Mouse (Mus musculus): ENCODE measurements at regions not wholly inside any gene's neighbourhood (a gene's known extent, or its start where the extent isn't known, plus 50 kb on each side); places are given as distances from the start of the nearest gene placed in this dataset.

DNA sequence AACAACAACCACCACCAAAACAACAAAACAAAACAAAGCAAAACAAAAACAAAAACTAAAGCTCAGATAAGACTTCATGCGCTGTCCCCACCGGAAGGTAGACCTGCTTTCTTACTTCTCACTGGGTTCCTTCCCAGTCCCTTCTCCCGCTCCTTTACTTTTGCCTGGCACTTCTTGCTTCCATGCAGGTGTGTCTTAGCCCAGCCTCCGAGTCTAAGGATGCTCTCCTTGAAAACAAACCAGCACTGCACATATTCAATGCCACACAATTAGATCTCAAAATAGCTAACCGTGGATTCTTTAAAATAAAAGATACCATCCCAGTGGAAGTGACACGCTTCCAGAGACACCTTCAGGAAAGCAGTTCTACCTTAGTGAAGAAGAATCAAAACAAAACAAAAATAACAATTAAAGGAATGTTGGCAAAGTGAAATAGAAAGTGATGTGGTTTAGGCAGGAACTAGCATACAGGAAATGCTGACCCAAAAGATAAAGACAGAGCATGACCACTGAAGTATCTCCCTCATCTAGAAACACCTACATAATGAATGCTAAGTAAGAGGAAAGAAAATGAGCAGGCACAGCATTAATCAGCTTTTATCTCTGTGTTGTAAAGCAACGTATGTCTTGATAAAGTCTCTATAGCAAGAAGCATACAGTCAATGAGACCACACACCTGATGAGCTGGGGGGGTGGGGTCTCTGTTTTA lies 358.5 kb upstream of the Id2 start:
- Histone ChIP-seq H3K27me3 (ENCODE audit: control insufficient read depth, insufficient read depth, low read length, poor library complexity, severe bottlenecking) (no peaks in the 10 kb centered on the region), H3K36me3 (ENCODE audit: control insufficient read depth, insufficient read depth, low read length, poor library complexity, severe bottlenecking) (no peaks in the 10 kb centered on the region)
- no peak for DNase-seq (ENCODE audit: low read depth, low spot score)

DNA sequence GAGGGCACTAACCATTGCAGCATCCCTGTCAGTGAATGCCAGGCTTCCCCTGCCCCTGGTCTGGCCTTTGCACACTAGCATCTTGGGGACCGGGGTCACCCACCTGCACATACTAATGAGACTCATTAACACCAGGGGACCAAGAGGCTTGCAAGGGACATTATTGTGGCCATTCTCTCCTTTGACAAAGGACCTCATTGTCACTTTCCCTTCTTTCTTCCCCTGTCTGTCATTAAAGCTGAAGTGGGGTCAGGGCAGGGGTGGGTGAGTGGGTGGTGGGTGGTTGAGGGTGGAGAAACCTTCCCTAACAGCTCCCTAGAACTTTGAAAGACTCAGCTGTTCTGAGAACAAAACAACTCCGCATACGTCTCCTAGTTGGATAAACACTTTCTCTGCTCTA lies 356.4 kb upstream of the Id2 start:
- H3K36me3 ChIP-seq (ENCODE audit: control insufficient read depth, insufficient read depth, low read length, poor library complexity, severe bottlenecking): no peaks in the 10 kb centered on the region
- no peak for DNase-seq (ENCODE audit: low read depth, low spot score)
- no peaks in the 10 kb centered on the region for H3K27me3 ChIP-seq (ENCODE audit: control insufficient read depth, insufficient read depth, low read length, poor library complexity, severe bottlenecking)

DNA sequence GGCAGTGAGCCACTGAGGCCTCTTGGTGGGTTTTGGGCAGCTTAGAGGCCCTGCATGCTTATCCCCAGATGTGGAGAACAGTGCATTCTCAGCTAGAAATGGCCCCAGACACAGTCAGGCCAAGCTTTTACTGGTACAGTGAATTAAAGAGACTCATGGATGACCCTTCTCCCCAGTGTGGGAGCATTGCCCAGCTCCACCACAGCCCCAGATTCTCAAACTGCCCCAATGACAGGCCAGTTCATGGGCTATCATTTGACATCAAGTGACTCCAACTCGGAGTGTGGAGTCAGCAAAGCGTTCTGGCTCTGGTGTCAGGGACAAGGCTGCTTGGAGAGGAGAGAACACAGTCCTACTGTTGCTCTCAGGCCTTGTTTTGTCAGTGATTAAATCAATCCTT lies 354.2 kb upstream of the Id2 start:
- no peak for DNase-seq (ENCODE audit: low read depth, low spot score)
- no peaks in the 10 kb centered on the region for H3K27me3 ChIP-seq (ENCODE audit: control insufficient read depth, insufficient read depth, low read length, poor library complexity, severe bottlenecking)
- no peaks in the 10 kb centered on the region for H3K36me3 ChIP-seq (ENCODE audit: control insufficient read depth, insufficient read depth, low read length, poor library complexity, severe bottlenecking)

- no peak for DNase-seq (ENCODE audit: low read depth, low spot score)
- Histone ChIP-seq H3K27me3 (ENCODE audit: control insufficient read depth, insufficient read depth, low read length, poor library complexity, severe bottlenecking) (no peaks in the 10 kb centered on the region), H3K36me3 (ENCODE audit: control insufficient read depth, insufficient read depth, low read length, poor library complexity, severe bottlenecking) (no peaks in the 10 kb centered on the region)
Observed at GRCm38 (mm10) chr12:25444355-25444754, 347.4 kb upstream of the Id2 start.

GRCm38 (mm10) chr12:25439029-25439551 lies 342.1 kb upstream of the Id2 start:
- no peaks in the 10 kb centered on the region for H3K27me3 ChIP-seq (ENCODE audit: control insufficient read depth, insufficient read depth, low read length, poor library complexity, severe bottlenecking)
- peak; percentile 10 for DNase-seq (ENCODE audit: low read depth, low spot score)
- H3K36me3 ChIP-seq (ENCODE audit: control insufficient read depth, insufficient read depth, low read length, poor library complexity, severe bottlenecking): no peaks in the 10 kb centered on the region

DNA sequence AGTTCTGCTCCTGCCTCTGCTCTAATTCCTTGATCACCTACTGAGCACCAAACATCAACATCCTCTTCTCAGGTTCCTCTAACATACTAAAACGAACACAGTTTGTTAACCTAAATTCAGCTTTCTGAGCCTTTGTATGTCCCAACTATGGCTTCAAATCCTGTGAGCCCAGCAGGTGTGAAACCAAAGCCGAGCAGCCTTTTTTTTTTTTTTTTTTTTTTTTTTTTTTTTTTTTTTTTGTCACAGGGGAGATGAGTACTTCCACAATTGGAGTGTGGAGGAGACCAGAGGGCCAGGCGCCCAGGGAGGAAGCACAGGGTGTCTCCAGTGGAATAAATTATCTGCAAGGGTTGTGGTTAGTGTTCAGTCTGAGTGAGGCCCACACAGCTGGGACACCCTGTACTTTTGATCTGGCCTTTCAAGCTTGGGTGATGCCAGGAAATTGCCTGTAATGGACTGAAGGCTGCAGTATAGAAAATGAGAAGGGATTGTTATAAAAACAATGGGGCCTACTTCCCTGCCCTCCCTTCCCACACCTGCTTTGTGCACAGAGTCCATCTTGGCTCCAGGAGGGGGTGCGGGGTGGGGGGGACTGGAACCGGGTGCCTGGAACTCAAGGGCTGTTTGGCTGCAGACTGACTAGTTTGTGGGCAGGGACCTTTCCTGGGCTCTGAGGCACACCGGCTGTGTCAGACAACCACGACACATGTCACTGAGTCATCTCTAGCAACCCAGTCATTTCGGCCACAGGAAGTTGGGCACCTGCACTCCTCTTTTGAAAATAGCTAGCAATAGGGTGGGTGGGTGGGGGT lies 341.5 kb upstream of the Id2 start:
- peak; percentile 49 for DNase-seq (ENCODE audit: low read depth, low spot score)
- Histone ChIP-seq H3K36me3 (ENCODE audit: control insufficient read depth, insufficient read depth, low read length, poor library complexity, severe bottlenecking) (no peaks in the 10 kb centered on the region), H3K27me3 (ENCODE audit: control insufficient read depth, insufficient read depth, low read length, poor library complexity, severe bottlenecking) (no peaks in the 10 kb centered on the region)

GRCm38 (mm10) chr12:25437556-25437955 lies 340.6 kb upstream of the Id2 start:
- H3K27me3 ChIP-seq (ENCODE audit: control insufficient read depth, insufficient read depth, low read length, poor library complexity, severe bottlenecking): no peaks in the 10 kb centered on the region
- H3K36me3 ChIP-seq (ENCODE audit: control insufficient read depth, insufficient read depth, low read length, poor library complexity, severe bottlenecking): no peaks in the 10 kb centered on the region
- DNase-seq (ENCODE audit: low read depth, low spot score): no peak

DNA sequence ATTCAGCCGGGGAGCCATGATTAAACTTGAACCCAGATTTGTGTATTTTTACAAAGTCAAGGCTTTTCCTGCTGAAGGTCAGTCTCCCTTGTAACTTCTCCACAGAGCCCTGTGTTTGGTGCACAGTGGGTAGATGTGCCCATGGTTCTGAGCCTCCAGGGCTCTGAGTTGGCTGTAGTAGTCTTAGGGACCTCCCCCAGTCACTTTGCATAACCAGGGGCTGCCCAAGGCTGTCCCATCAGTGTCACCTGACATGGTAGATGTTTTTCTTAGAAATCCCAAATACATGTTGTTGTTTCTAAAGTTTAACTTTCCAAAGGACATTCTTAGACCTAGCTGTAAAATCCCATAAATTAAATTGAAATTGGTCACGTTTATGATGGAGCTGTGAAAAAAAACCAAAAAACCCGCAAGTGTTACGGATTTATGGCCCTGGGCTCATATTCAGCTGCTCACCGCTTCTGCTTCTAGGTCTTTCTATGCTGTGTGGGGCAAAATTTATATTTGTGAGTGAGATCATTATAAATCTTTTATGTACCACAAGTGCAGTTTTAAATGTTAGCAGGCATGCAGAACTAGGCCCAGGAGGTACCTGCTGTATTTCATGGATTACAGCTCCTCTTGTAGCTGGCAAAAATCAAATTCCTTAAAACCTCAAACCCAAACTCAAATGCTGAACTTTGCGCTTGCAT lies 339.4 kb upstream of the Id2 start:
- no peaks in the 10 kb centered on the region for H3K27me3 ChIP-seq (ENCODE audit: control insufficient read depth, insufficient read depth, low read length, poor library complexity, severe bottlenecking)
- H3K36me3 ChIP-seq (ENCODE audit: control insufficient read depth, insufficient read depth, low read length, poor library complexity, severe bottlenecking): no peaks in the 10 kb centered on the region
- peak; percentile 25 for DNase-seq (ENCODE audit: low read depth, low spot score)

- no peaks in the 10 kb centered on the region; the same call in 1 of the 2 replicates for H3K27me3 ChIP-seq (ENCODE audit: control insufficient read depth, insufficient read depth, low read length, poor library complexity, severe bottlenecking)
- DNase-seq (ENCODE audit: low read depth, low spot score): no peak
- no peaks in the 10 kb centered on the region for H3K36me3 ChIP-seq (ENCODE audit: control insufficient read depth, insufficient read depth, low read length, poor library complexity, severe bottlenecking)
Observed at GRCm38 (mm10) chr12:25432796-25433195, 335.9 kb upstream of the Id2 start.

- Histone ChIP-seq H3K36me3 (ENCODE audit: control insufficient read depth, insufficient read depth, low read length, poor library complexity, severe bottlenecking) (no peaks in the 10 kb centered on the region), H3K27me3 (ENCODE audit: control insufficient read depth, insufficient read depth, low read length, poor library complexity, severe bottlenecking) (no peaks in the 10 kb centered on the region; the same call in 1 of the 2 replicates)
- DNase-seq (ENCODE audit: low read depth, low spot score): no peak
Observed at GRCm38 (mm10) chr12:25430911-25431310, 334.0 kb upstream of the Id2 start.

GRCm38 (mm10) chr12:25427911-25428642 lies 331.1 kb upstream of the Id2 start:
- Histone ChIP-seq H3K27me3 (ENCODE audit: control insufficient read depth, insufficient read depth, low read length, poor library complexity, severe bottlenecking) (no peaks in the 10 kb centered on the region; the same call in 1 of the 2 replicates), H3K36me3 (ENCODE audit: control insufficient read depth, insufficient read depth, low read length, poor library complexity, severe bottlenecking) (no peaks in the 10 kb centered on the region)
- DNase-seq (ENCODE audit: low read depth, low spot score): no peak

DNA sequence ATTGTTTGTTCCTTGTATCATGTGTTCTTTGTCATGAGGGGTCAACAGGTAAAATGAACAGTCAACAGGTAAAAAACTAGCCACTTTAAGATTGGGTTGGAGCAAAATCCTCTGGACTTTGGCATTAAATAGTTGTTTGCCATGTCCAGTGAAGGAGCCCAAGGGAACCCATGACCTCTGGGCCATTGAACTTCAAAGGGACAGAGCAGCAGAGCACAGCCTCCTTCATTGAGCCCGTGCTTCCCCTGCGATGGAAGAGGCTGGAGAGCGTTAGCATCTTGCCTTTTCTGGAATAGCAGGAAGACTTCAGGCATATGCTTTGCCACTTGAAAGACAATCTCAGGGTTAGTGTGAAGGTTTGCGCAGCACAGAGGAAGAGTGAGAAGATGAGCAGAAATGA lies 320.4 kb upstream of the Id2 start:
- Histone ChIP-seq H3K27me3 (ENCODE audit: control insufficient read depth, insufficient read depth, low read length, poor library complexity, severe bottlenecking) (no peaks in the 10 kb centered on the region), H3K36me3 (ENCODE audit: control insufficient read depth, insufficient read depth, low read length, poor library complexity, severe bottlenecking) (no peaks in the 10 kb centered on the region)

DNA sequence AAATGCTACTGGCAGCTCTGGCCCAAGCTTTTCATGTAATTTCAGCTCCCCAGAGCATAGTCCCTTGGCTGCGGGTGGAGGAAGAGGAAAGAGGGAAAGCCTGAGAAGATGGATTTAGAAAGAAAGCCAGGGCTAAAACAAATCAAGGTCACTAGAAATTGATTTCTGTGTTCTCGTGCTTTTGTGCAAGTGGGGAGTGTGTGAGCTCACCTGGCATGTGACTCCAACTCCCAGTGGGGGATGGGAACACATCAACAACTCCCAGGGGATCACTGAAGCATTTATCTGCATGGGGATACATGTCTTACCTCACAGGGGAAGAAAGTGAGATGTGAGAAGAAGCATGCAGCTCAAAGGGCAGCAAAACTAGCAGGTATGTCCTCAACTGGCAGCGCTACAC lies 319.6 kb upstream of the Id2 start:
- Histone ChIP-seq H3K27me3 (ENCODE audit: control insufficient read depth, insufficient read depth, low read length, poor library complexity, severe bottlenecking) (no peaks in the 10 kb centered on the region), H3K36me3 (ENCODE audit: control insufficient read depth, insufficient read depth, low read length, poor library complexity, severe bottlenecking) (no peaks in the 10 kb centered on the region)
- no peak for DNase-seq (ENCODE audit: low read depth, low spot score)

More for the DNA sequence above, 320.4 kb upstream of the Id2 start:
- DNase-seq (ENCODE audit: low read depth, low spot score): no peak

DNA sequence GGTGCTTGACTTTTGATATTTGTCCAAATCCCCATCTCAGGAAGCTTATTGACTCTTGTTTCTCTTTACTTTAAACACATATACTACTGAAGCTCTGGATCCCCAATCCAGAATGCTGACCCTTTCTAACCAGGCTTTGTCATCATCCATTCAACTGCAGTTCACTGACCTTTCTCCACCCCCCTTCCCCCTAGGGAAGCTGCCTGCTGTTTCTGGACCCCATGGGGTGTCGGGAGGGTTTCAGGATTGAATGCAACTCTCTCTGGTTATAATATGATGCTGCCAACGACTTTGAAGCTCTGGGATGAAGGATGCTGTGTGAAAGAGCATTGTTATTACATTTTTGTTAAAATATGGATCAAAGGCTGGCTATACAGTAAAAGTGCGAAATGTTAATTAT lies 318.7 kb upstream of the Id2 start:
- no peaks in the 10 kb centered on the region for H3K36me3 ChIP-seq (ENCODE audit: control insufficient read depth, insufficient read depth, low read length, poor library complexity, severe bottlenecking)
- DNase-seq (ENCODE audit: low read depth, low spot score): no peak
- no peaks in the 10 kb centered on the region for H3K27me3 ChIP-seq (ENCODE audit: control insufficient read depth, insufficient read depth, low read length, poor library complexity, severe bottlenecking)

Measured in splenic B cell, adult 2 months (primary cell).